Mouse (Mus musculus) small intestine, adult 2 months (tissue): ENCODE measurements around the gene Crip2. TPM values are rescaled to one million over a fixed set of nuclear protein-coding genes. Genes with fewer than 3 reads are reported as not detected.

Experiments used
- H3K27ac ChIP-seq: fragments of 200-500 bp; 2 replicates; pipeline ENCODE4 v1.5.1; 2012; ENCODE audit warnings: low read depth, low read length, control low read depth, inconsistent platforms; ENCODE audit not compliant: insufficient read depth
- H3K27me3 ChIP-seq: fragments of 200-500 bp; 2 replicates; pipeline ENCODE4 v1.6.1; 2012; ENCODE audit warnings: mild to moderate bottlenecking, moderate library complexity, low read length, inconsistent platforms; ENCODE audit not compliant: control insufficient read depth, insufficient read depth
- H3K36me3 ChIP-seq: fragments of 200-500 bp; 2 replicates; pipeline ENCODE4 v1.6.1; 2012; ENCODE audit warnings: mild to moderate bottlenecking, low read length, control low read depth, inconsistent platforms; ENCODE audit not compliant: control insufficient read depth, insufficient read depth
- H3K4me1 ChIP-seq: fragments of 200-500 bp; 2 replicates; pipeline ENCODE4 v1.6.1; 2012; ENCODE audit warnings: low read length, inconsistent platforms, mixed read lengths; ENCODE audit not compliant: control insufficient read depth, insufficient read depth, insufficient read length
- H3K4me3 ChIP-seq: fragments of 200-500 bp; 2 replicates; pipeline ENCODE4 v1.5.1; 2012; ENCODE audit warnings: low read depth, mild to moderate bottlenecking, control low read depth, inconsistent platforms, low read length, moderate library complexity
- CTCF ChIP-seq: fragments of 200-500 bp; IDR thresholded peaks from 2 replicates; pipeline ENCODE4 v1.5.1; 2012; ENCODE audit warnings: low read depth, mild to moderate bottlenecking, control low read depth, inconsistent platforms, low read length, moderate library complexity, mixed read lengths; ENCODE audit not compliant: insufficient replicate concordance, insufficient read length; ENCODE audit errors: extremely low read depth
- POLR2A ChIP-seq: fragments of 200-500 bp; IDR thresholded peaks from 2 replicates; pipeline ENCODE4 v1.6.1; 2012; ENCODE audit warnings: low read depth, mild to moderate bottlenecking, control low read depth, inconsistent platforms, low read length, moderate library complexity
- WGBS: fragments of 180-500 bp; shearing (Covaris S2); methylation state at CpG from one replicate; pipeline ENCODE4 v1.1.7; 2018; 5-methylcytosine and 5-hydroxymethylcytosine counted together
- polyA plus RNA-seq: library from polyadenylated mRNA; depleted of rRNA; stranded (reverse); fragments of >200 nt; gene quantifications from 2 replicates; pipeline ENCODE4 v1.2.3, GENCODE M21; 2012

Gene Crip2
- polyA plus RNA-seq, 1 experiment, result 86.3 TPM

- peaks cover 15% of the 10 kb centered on the region for H3K4me1 ChIP-seq
- no peak overlapping the region for H3K4me3 ChIP-seq
- no peak overlapping the region for H3K27ac ChIP-seq
- H3K27me3 ChIP-seq, result peaks cover 21% of the 10 kb centered on the region
- WGBS, result 85% methylated on average over 6 of the region's 6 CpGs
- peaks cover 20% of the 10 kb centered on the region for H3K36me3 ChIP-seq
- TF ChIP-seq POLR2A (no peak), CTCF (no peak)
These were observed 1.7 kb upstream of the Crip2 start for GRCm38 (mm10) chr12:113138291-113138690.

GRCm38 (mm10) chr12:113138901-113139864 lies 853 bp upstream of the Crip2 start:
- 56% methylated on average over 11 of the region's 11 CpGs for WGBS

GRCm38 (mm10) chr12:113140616-113141411 lies 778 bp downstream of the Crip2 start:
- peaks cover 19% of the 10 kb centered on the region for H3K4me1 ChIP-seq
- H3K36me3 ChIP-seq, result peaks cover 6% of the 10 kb centered on the region
- H3K27me3 ChIP-seq, result peaks cover 21% of the 10 kb centered on the region
- peak overlapping the region; percentile 83 for H3K27ac ChIP-seq
- WGBS, result 3% methylated on average over 49 of the region's 49 CpGs
- TF ChIP-seq CTCF (no peak), POLR2A (no peak)
- peak overlapping the region; percentile 82 for H3K4me3 ChIP-seq

More at GRCm38 (mm10) chr12:113138901-113139864, 853 bp upstream of the Crip2 start:
- Histone ChIP-seq H3K4me1 (peaks cover 15% of the 10 kb centered on the region), H3K4me3 (peak overlapping the region; percentile 82; the same call in 1 of the 2 replicates), H3K27me3 (peaks cover 21% of the 10 kb centered on the region), H3K27ac (no peak overlapping the region), H3K36me3 (peaks cover 11% of the 10 kb centered on the region)
- no peak for TF ChIP-seq CTCF

- H3K27ac ChIP-seq, result peak overlapping the region; percentile 83
- H3K4me1 ChIP-seq, result peaks cover 24% of the 10 kb centered on the region
- H3K27me3 ChIP-seq, result peaks cover 21% of the 10 kb centered on the region
- peaks cover under 1% of the 10 kb centered on the region; the same call in 1 of the 2 replicates for H3K36me3 ChIP-seq
- no peak for TF ChIP-seq POLR2A
- no peak for TF ChIP-seq CTCF
- H3K4me3 ChIP-seq, result peak overlapping the region; percentile 82
- 39% methylated on average over 8 of the region's 8 CpGs for WGBS
These were observed 1.5 kb downstream of the Crip2 start for GRCm38 (mm10) chr12:113141531-113141973.

- H3K4me1 ChIP-seq, result peaks cover 31% of the 10 kb centered on the region
- 21% methylated on average over 15 of the region's 15 CpGs for WGBS
- TF ChIP-seq POLR2A, result no peak
- TF ChIP-seq CTCF, result no peak
- H3K27ac ChIP-seq, result peak overlapping the region; percentile 83
- no peaks in the 10 kb centered on the region; the same call in 1 of the 2 replicates for H3K36me3 ChIP-seq
- H3K27me3 ChIP-seq, result peaks cover 21% of the 10 kb centered on the region
- H3K4me3 ChIP-seq, result peak overlapping the region; percentile 82
These were observed 2.3 kb downstream of the Crip2 start for GRCm38 (mm10) chr12:113142021-113142975.

- Histone ChIP-seq H3K4me3 (peak overlapping the region; percentile 38), H3K27me3 (peaks cover 21% of the 10 kb centered on the region), H3K4me1 (peaks cover 37% of the 10 kb centered on the region), H3K27ac (peak overlapping the region; percentile 69), H3K36me3 (no peaks in the 10 kb centered on the region)
- WGBS, result 33% methylated on average over 7 of the region's 7 CpGs
- TF ChIP-seq POLR2A, result no peak
These were observed 3.1 kb downstream of the Crip2 start for GRCm38 (mm10) chr12:113143164-113143563.
